Mouse (Mus musculus) kidney, postnatal 0 days (tissue): ENCODE results near the gene Timm44. TPM values are rescaled to one million over a fixed set of nuclear protein-coding genes. Genes with fewer than 3 reads are reported as not detected.

Experiments used
- ATAC-seq: fragments of 200-750 bp; cut with Nextera tagmentation; replicated peaks from 2 replicates; pipeline ENCODE4 v1.8.0; 2017; ENCODE audit warnings: low read depth, moderate number of reproducible peaks, moderate TSS enrichment, moderate library complexity; ENCODE audit not compliant: low FRiP score
- DNase-seq: peaks from one replicate; pipeline ENCODE4 v3.0.0-alpha.2; 2016; ENCODE audit warnings: low spot score
- H3K27ac ChIP-seq: fragments of 300-500 bp; sonication (generic); 2 replicates; pipeline ENCODE4 v1.5.1; 2014; ENCODE audit warnings: mild to moderate bottlenecking
- H3K27me3 ChIP-seq: fragments of 300-500 bp; sonication (generic); 2 replicates; pipeline ENCODE4 v1.6.1; 2014; ENCODE audit warnings: low read length, mixed read lengths; ENCODE audit not compliant: insufficient read depth
- H3K36me3 ChIP-seq: fragments of 300-500 bp; sonication (generic); 2 replicates; pipeline ENCODE4 v1.6.1; 2014; ENCODE audit warnings: low read length, mixed read lengths; ENCODE audit not compliant: insufficient read depth
- H3K4me1 ChIP-seq: fragments of 300-500 bp; sonication (generic); replicated peaks from 2 replicates; pipeline ENCODE4 v1.6.1; 2014; ENCODE audit warnings: antibody characterized with exemption, low read length, mixed read lengths; ENCODE audit not compliant: insufficient read depth
- H3K4me2 ChIP-seq: fragments of 300-500 bp; sonication (generic); 2 replicates; pipeline ENCODE4 v1.6.1; 2014; ENCODE audit warnings: mild to moderate bottlenecking, low read length, moderate library complexity, mixed read lengths
- H3K4me3 ChIP-seq: fragments of 300-500 bp; sonication (generic); replicated peaks from 2 replicates; pipeline ENCODE4 v1.5.1; 2014; ENCODE audit warnings: low read depth, low read length
- H3K9ac ChIP-seq: fragments of 300-500 bp; sonication (generic); 2 replicates; pipeline ENCODE4 v1.6.1; 2014; ENCODE audit warnings: low read depth, low read length
- H3K9me3 ChIP-seq: fragments of 300-500 bp; sonication (generic); replicated peaks from 2 replicates; pipeline ENCODE4 v1.6.1; 2016; ENCODE audit warnings: low read length, inconsistent platforms, mixed read lengths
- CTCF ChIP-seq: IDR thresholded peaks from 2 replicates; pipeline ENCODE4 v1.5.1; 2016; ENCODE audit warnings: antibody characterized with exemption, low read depth, mild to moderate bottlenecking, moderate library complexity
- WGBS: fragments of 180-500 bp; shearing (Covaris S2); extraction: QIAGEN DNeasy Blood & Tissue Kit; methylation state at CpG from one replicate; pipeline ENCODE4 v1.1.7; 2014; 5-methylcytosine and 5-hydroxymethylcytosine counted together
- polyA plus RNA-seq: library from polyadenylated mRNA; unstranded; fragments of >200 nt; fragmentation: Nextera tagmentation; extraction: Ambion mirVana; gene quantifications from 2 replicates; pipeline ENCODE4 v1.2.1, GENCODE M21; 2015

Timm44 gene
- polyA plus RNA-seq, 1 experiment from 2014 or later: 64.7 TPM

DNA sequence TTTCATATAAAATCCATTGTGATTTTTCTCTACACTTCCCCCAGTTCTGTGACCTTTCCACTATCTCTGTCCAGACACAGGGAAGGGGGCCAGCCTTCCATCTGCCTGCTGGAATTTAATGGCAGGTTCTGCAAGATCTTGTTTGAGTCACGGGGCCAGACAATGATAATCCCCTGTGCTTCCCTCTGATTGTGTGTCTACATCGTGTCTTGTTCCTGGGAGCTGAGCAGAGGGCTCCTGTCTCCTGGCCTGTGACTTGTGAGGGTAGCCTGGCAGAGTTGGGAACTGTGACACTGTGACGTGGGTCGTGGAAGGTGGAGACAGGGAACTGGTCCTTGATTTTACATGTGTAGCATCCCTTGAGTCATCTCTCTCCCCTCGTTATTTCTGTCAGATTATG lies 45.9 kb downstream of the Timm44 start:
- no peaks in the 10 kb centered on the region for H3K36me3 ChIP-seq
- no peaks in the 10 kb centered on the region for H3K27me3 ChIP-seq
- H3K4me1 ChIP-seq: no peaks in the 10 kb centered on the region
- no peak overlapping the region for H3K27ac ChIP-seq
- no peak overlapping the region for H3K9ac ChIP-seq
- no peak overlapping the region for H3K4me2 ChIP-seq
- H3K4me3 ChIP-seq: no peak overlapping the region
- no peak for ATAC-seq
- H3K9me3 ChIP-seq: no peaks in the 10 kb centered on the region
- DNase-seq: no peak
- no peak for TF ChIP-seq CTCF
- 68% methylated on average over 5 of the region's 5 CpGs for WGBS

DNA sequence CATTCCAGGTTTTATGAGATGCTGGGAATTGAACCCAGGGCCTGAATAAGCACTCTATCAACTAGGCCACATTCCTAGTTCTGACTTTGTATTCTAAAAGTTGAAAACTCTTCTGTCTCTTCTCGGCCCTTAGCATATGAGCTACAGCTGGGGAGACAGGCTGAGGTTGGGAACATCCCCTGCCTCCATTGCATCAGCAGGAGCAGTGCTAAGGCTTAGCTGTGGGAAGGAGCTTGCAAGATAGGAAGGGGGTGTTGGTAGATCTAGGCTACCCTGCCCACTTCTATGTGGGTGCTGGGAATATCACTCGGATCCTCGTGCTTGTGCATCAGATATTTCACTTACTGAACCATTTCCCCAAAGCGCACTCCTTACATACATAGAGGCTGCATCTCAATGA lies 47.8 kb downstream of the Timm44 start:
- no peak for TF ChIP-seq CTCF
- ATAC-seq: no peak
- Histone ChIP-seq H3K9me3 (no peaks in the 10 kb centered on the region), H3K4me2 (no peak overlapping the region), H3K4me3 (no peak overlapping the region), H3K36me3 (no peaks in the 10 kb centered on the region), H3K4me1 (no peaks in the 10 kb centered on the region), H3K9ac (no peak overlapping the region), H3K27ac (no peak overlapping the region), H3K27me3 (no peaks in the 10 kb centered on the region)
- 88% methylated on average over 4 of the region's 4 CpGs for WGBS
- no peak for DNase-seq

DNA sequence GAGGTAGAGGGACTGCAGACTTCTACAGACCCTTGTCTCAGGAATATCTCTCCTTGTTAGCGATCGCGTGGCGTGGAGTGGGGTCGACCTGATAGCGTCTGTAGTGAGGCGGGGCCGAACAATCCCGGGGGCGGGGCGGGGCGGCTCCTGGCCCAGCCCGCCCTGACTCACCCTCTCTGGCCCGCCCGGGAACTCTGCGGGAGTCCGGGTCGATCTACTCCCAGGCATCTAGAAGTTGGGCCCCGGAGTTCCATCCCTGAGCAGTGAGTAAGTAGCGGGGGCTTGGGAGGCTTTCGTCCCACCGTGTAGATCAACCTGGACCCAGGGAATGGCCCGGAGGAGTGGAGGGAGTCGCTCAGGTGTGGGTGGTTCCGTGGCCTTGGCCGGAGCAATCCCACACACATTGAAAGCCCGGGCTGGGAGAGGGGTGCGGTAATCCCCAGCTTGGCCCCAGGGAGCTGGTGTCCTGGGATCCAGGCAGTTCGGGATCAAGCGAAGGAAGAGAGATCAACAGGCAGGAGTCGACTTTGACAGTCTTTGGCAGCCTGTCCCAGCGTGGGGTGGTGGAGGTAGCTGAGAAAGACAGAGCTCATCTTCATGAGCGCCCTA lies 48.9 kb downstream of the Timm44 start, which contains the start of gene Lrrc8e:
Lrrc8e (plus strand) TSS at position 89 of the 609 bp plus-strand sequence.
- TF ChIP-seq CTCF: no peak
- no peaks in the 10 kb centered on the region for H3K27me3 ChIP-seq
- peak within 1 kb of the TSS; percentile 36; the same call in 1 of the 2 replicates for H3K9ac ChIP-seq
- peak within 1 kb of the TSS; percentile 66 for H3K4me2 ChIP-seq
- no peaks in the 10 kb centered on the region for H3K4me1 ChIP-seq
- H3K27ac ChIP-seq: no peak within 1 kb of the TSS
- WGBS: 3% methylated on average over 33 of the region's 33 CpGs
- H3K9me3 ChIP-seq: no peaks in the 10 kb centered on the region
- ATAC-seq: peak; percentile 83
- DNase-seq: no peak
- peak within 1 kb of the TSS; percentile 33 for H3K4me3 ChIP-seq
- H3K36me3 ChIP-seq: no peaks in the 10 kb centered on the region

DNA sequence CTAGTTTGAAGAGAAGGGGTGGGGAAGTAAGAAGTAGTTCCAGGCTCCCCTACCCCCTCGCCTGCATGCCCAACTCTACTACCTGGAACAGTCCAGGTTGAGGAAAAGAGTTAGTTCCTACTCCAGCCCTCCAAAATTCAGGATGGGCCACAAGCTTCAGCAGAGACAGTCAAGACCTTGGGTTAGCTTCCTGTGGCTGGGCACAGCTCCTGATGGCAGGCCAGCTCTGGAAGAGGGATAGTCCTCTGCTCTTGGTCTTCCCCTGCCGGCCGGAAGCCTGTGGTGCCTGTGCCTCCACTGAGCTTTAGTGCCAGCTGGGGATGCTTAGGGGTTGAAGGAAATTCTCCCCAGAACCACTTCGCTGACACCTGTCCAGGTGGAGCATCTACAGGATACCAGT lies 49.4 kb downstream of the Timm44 start:
- Histone ChIP-seq H3K4me3 (peak overlapping the region; percentile 33), H3K9me3 (no peaks in the 10 kb centered on the region), H3K27ac (no peak overlapping the region), H3K27me3 (no peaks in the 10 kb centered on the region), H3K9ac (no peak overlapping the region), H3K4me1 (no peaks in the 10 kb centered on the region), H3K4me2 (peak overlapping the region; percentile 66), H3K36me3 (no peaks in the 10 kb centered on the region)
- TF ChIP-seq CTCF: 0 out of 2 replicates have a peak, but pooled peaks have one; percentile 16
- DNase-seq (no peak), ATAC-seq (peak; percentile 35; the same call in 1 of the 2 replicates)
- 32% methylated on average over 4 of the region's 4 CpGs for WGBS

DNA sequence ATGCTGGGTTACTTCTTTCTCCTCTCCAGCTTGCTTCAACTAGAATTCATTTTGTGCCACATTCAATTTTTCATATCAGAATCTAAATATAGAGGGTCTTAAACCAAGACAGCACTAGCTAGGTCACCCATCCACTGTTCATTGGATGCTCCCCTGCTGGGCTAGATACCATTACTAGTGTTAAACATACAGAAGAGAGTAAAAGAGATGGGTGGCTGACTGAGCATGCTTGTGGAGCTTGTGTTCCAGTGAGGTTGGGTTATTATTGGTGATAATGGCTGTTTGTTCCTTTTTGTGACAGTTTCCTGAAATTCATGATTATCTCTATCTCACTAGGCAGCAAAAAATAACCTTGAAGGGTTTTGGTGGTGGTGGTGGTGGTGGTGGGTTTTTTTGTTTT lies 53.7 kb downstream of the Timm44 start:
- TF ChIP-seq CTCF: no peak
- H3K27ac ChIP-seq: no peak overlapping the region
- H3K4me2 ChIP-seq: no peak overlapping the region
- no peaks in the 10 kb centered on the region for H3K36me3 ChIP-seq
- H3K9me3 ChIP-seq: no peaks in the 10 kb centered on the region
- H3K4me3 ChIP-seq: no peak overlapping the region
- H3K9ac ChIP-seq: no peak overlapping the region
- no peaks in the 10 kb centered on the region for H3K4me1 ChIP-seq
- 0 out of 2 replicates have a peak, but pooled peaks cover 4% of the 10 kb centered on the region for H3K27me3 ChIP-seq
- no peak for ATAC-seq
- no peak for DNase-seq

DNA sequence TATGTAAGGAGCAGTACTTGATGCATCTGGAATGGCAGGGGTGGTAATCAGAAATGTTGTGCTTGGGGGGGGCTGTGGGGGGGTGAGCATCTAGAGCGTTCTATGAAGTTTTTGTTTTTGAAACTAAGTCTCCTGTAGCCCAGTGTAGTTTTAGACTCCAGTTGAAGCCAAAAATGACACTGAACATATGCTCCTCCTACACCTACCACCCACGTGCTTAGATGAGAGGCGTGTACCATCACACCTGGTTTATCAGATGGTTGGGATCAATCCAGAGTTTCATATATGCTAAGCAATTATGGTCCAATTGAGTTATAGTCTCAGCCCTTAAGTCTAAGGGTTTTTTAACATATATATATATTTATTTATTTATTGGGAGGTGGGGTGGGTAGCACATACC lies 56.1 kb downstream of the Timm44 start:
- no peak overlapping the region for H3K27ac ChIP-seq
- ATAC-seq (no peak), DNase-seq (no peak)
- H3K4me2 ChIP-seq: no peak overlapping the region
- no peaks in the 10 kb centered on the region for H3K9me3 ChIP-seq
- H3K4me1 ChIP-seq: 0 out of 2 replicates have a peak, but pooled peaks cover 2% of the 10 kb centered on the region
- H3K27me3 ChIP-seq: 0 out of 2 replicates have a peak, but pooled peaks cover 4% of the 10 kb centered on the region
- no peak overlapping the region for H3K9ac ChIP-seq
- H3K36me3 ChIP-seq: no peaks in the 10 kb centered on the region
- WGBS: 85% methylated on average over 3 of the region's 3 CpGs
- TF ChIP-seq CTCF: no peak
- no peak overlapping the region for H3K4me3 ChIP-seq
